In genomic region chr15:99111139-99111538, GRCm38 (mm10) we compare ENCODE assay signal across 30 mouse cellular contexts. TPM values are rescaled to one million over a fixed set of nuclear protein-coding genes. Genes with fewer than 3 reads are reported as not detected.
DNase-seq lines count a peak whose midpoint lies in the region; ATAC-seq and TF ChIP-seq lines count a peak whose summit lies in the region.
"Had no signal": no experiment of that assay in that cellular context is flagged by ENCODE, and none has a peak within 500 bp of the region (broad histone marks: within the 10 kb centered on the region; RNA-seq: fewer than 3 reads in every experiment).

No protein-coding gene starts in this region.

- no peak overlapping the region for H3K9ac ChIP-seq in heart, embryonic 13.5 days
- H3K9ac ChIP-seq in CH12.LX (ENCODE audit: insufficient read depth, low read depth), result no peak overlapping the region
- H3K9ac ChIP-seq: forebrain, embryonic 13.5 days; heart, embryonic 12.5 days; hindbrain, embryonic 14.5 days had no signal

- H3K4me2 ChIP-seq in heart, embryonic 13.5 days, result no peak overlapping the region
- no peak overlapping the region for H3K4me2 ChIP-seq in CH12.LX (ENCODE audit: insufficient read depth, low read depth, poor library complexity, severe bottlenecking)
- H3K4me2 ChIP-seq: forebrain, embryonic 13.5 days; heart, embryonic 12.5 days; hindbrain, embryonic 14.5 days had no signal

- no peaks in the 10 kb centered on the region for H3K9me3 ChIP-seq in heart, embryonic 13.5 days
- H3K9me3 ChIP-seq in CH12.LX (replicated peaks; ENCODE audit: low read length), result peaks cover 2% of the 10 kb centered on the region
- H3K9me3 ChIP-seq: forebrain, embryonic 10.5 days; forebrain, embryonic 13.5 days; heart, embryonic 12.5 days had no signal

- in situ Hi-C loops in CH12.LX (cut with MboI; ENCODE audit: low pct_ligation_motif_present, low pct_unique_long_range_greater_than_20kb, low sequenced_read_pairs), result no loop called here

- WGBS in heart, embryonic 13.5 days, result 72% methylated on average over 3 of the region's 3 CpGs

- H3K4me3 ChIP-seq in heart, embryonic 13.5 days, result no peak overlapping the region
- no peak overlapping the region for H3K4me3 ChIP-seq in CH12.LX (replicated peaks in 1 of 3; ENCODE audit: low read depth in 2 of 3, low read length in 2 of 3, poor library complexity in 1 of 3)
- H3K4me3 ChIP-seq: forebrain, embryonic 10.5 days; forebrain, embryonic 13.5 days; gastrocnemius, adult 2 months; heart, embryonic 12.5 days had no signal

- 0 out of 2 replicates have a peak, but pooled peaks have one; percentile 40 for TF ChIP-seq EP300 in CH12.LX (IDR thresholded peaks at IDR 0.05; ENCODE audit: low read length)

- no peak for TF ChIP-seq RAD21 in CH12.LX (IDR thresholded peaks at IDR 0.05; ENCODE audit: low read depth, low read length)

- no peak for TF ChIP-seq POLR2A in CH12.LX (IDR thresholded peaks at IDR 0.05; ENCODE audit: low read depth, low read length)

- no peak for TF ChIP-seq CTCF in CH12.LX (conservative IDR thresholded peaks at IDR 0.05 in 1 of 2, IDR thresholded peaks at IDR 0.05 in 1 of 2; ENCODE audit: low read depth in 2 of 2, low read length in 2 of 2)

- no peak for DNase-seq in heart, adult 11 months
- DNase-seq in CH12.LX (ENCODE audit: extremely low read depth) (peak; percentile 40), adipocyte (ENCODE audit: low spot score) (peak; percentile 26)
- no peak for DNase-seq in urinary bladder, postnatal 4 days (ENCODE audit: low spot score in 2 of 2)
- no peak for DNase-seq in frontal cortex, postnatal 36 days (ENCODE audit: low spot score in 2 of 2)
- DNase-seq: adrenal gland, postnatal 25 days; B cell, adult 2 months; cerebellum, adult 11-12 months; cerebellum, adult 8-10 months; cerebellum, postnatal 10 days; cerebellum, postnatal 36 days; gastrocnemius, adult 2 months; gastrocnemius, postnatal 14 days; heart, adult 18-20 months; heart, postnatal 14 days; heart, postnatal 4 days; kidney, adult 18-20 months had no signal

- 0 out of 2 replicates have a peak, but pooled peaks cover 5% of the 10 kb centered on the region for H3K4me1 ChIP-seq in heart, embryonic 13.5 days
- H3K4me1 ChIP-seq in CH12.LX (ENCODE audit: control insufficient read depth in 1 of 2, insufficient read depth in 2 of 2), result peaks cover 0 to 17% of the 10 kb centered on the region in 2 experiments; a peak in 2 of 4 replicates
- H3K4me1 ChIP-seq: forebrain, embryonic 13.5 days had no signal

- dilution Hi-C loops in CH12.LX (cut with MboI; ENCODE audit: extremely low pct_ligation_motif_present, extremely low pct_unique_long_range_greater_than_20kb, low sequenced_read_pairs), result no loop called here

- H3K27ac ChIP-seq in heart, embryonic 13.5 days (replicated peaks), result 0 out of 2 replicates have a peak overlapping the region, but pooled peaks have one; percentile 4
- no peak overlapping the region for H3K27ac ChIP-seq in CH12.LX (ENCODE audit: insufficient read depth, low read depth)
- H3K27ac ChIP-seq: forebrain, embryonic 10.5 days; forebrain, embryonic 13.5 days; gastrocnemius, adult 2 months; hindbrain, embryonic 14.5 days; hindbrain, postnatal 0 days had no signal

- no peaks in the 10 kb centered on the region for H3K79me2 ChIP-seq in CH12.LX (replicated peaks; ENCODE audit: control insufficient read depth, extremely low read depth, insufficient read depth, poor library complexity, severe bottlenecking)

- no peaks in the 10 kb centered on the region for H3K27me3 ChIP-seq in heart, embryonic 13.5 days (replicated peaks)
- no peaks in the 10 kb centered on the region for H3K27me3 ChIP-seq in CH12.LX (replicated peaks)
- H3K27me3 ChIP-seq: forebrain, embryonic 13.5 days; heart, embryonic 12.5 days; Patski had no signal

- no peak for ATAC-seq in heart, embryonic 13.5 days (ENCODE audit: extremely low read depth, insufficient number of reproducible peaks, low FRiP score, low TSS enrichment)
- ATAC-seq: forebrain, embryonic 13.5 days; forebrain, embryonic 16.5 days; hindbrain, postnatal 0 days; inflammation-experienced regulatory T-cells, adult 6 months; intestine, embryonic 16.5 days; Patski had no signal

- no peaks in the 10 kb centered on the region for H3K36me3 ChIP-seq in heart, embryonic 13.5 days
- peaks cover 2 to 11% of the 10 kb centered on the region in 2 experiments for H3K36me3 ChIP-seq in CH12.LX (replicated peaks in 1 of 2; ENCODE audit: control insufficient read depth in 1 of 2, insufficient read depth in 1 of 2, low read length in 1 of 2)
- H3K36me3 ChIP-seq: forebrain, embryonic 10.5 days; heart, embryonic 12.5 days had no signal

TF ChIP-seq in CH12.LX, 34 proteins besides CTCF, POLR2A, EP300 and RAD21:
- TF ChIP-seq ZNF384 (IDR thresholded peaks at IDR 0.05; ENCODE audit: low read depth, low read length) (peak; percentile 59), ZMIZ1 (IDR thresholded peaks at IDR 0.05; ENCODE audit: low read depth, low read length) (no peak)

RNA-seq across cellular contexts. Expression of gene Spats2, which starts 14.6 kb away (rescaled TPM):
- 31.8 and 34.5 TPM in 2 replicates for polyA plus RNA-seq in heart, embryonic 13.5 days (2015; fragmentation: Nextera tagmentation; extraction: Ambion mirVana)
- total RNA-seq in CH12.LX (2012; rRNA removed) (26.5 and 27.1 TPM in 2 replicates), CH12.LX (2014; rRNA removed) (68.3 and 81.0 TPM in 2 replicates)
- 79.5 and 81.0 TPM in 2 replicates for polyA plus RNA-seq in CH12.LX (2012; ENCODE audit: insufficient read length, low read depth)

RNA-seq across cellular contexts. Expression of gene Dnajc22, which starts 18.2 kb away (rescaled TPM):
- polyA plus RNA-seq in heart, embryonic 13.5 days (2015; fragmentation: Nextera tagmentation; extraction: Ambion mirVana), result 1.0 and 1.8 TPM in 2 replicates
- 10.0 and 10.6 TPM in 2 replicates for total RNA-seq in CH12.LX (2012; rRNA removed)
- total RNA-seq in CH12.LX (2014; rRNA removed), result 20.4 and 24.2 TPM in 2 replicates
- 12.4 and 14.5 TPM in 2 replicates for polyA plus RNA-seq in CH12.LX (2012; ENCODE audit: insufficient read length, low read depth)
- total RNA-seq: gastrocnemius, adult 2 months; gastrocnemius, postnatal 4 days had no signal
- polyA plus RNA-seq: embryonic facial prominence, embryonic 14.5 days; inflammation-experienced regulatory T-cells, adult 6 months had no signal

RNA-seq across cellular contexts. Expression of gene C1ql4, which starts 23.5 kb away (rescaled TPM):
- polyA plus RNA-seq in heart, embryonic 13.5 days (2015; fragmentation: Nextera tagmentation; extraction: Ambion mirVana), result 0.16 and 0.25 TPM in 2 replicates
- 0.08 TPM in 1 of 2 replicates, not detected in the other for total RNA-seq in CH12.LX (2012; rRNA removed)
- total RNA-seq in CH12.LX (2014; rRNA removed), result not detected in 2 replicates
- not detected in 2 replicates for polyA plus RNA-seq in CH12.LX (2012; ENCODE audit: insufficient read length, low read depth)
- total RNA-seq: adrenal gland, postnatal 25 days; gastrocnemius, adult 2 months; gastrocnemius, postnatal 14 days; gastrocnemius, postnatal 4 days; heart, adult 18-20 months; heart, postnatal 14 days had no signal
- polyA plus RNA-seq: cortical plate, adult 2 months; forebrain, embryonic 13.5 days; forebrain, embryonic 16.5 days; inflammation-experienced regulatory T-cells, adult 6 months had no signal

RNA-seq across cellular contexts. Expression of gene Troap, which starts 36.8 kb away (rescaled TPM):
- 27.1 and 27.8 TPM in 2 replicates for polyA plus RNA-seq in heart, embryonic 13.5 days (2015; fragmentation: Nextera tagmentation; extraction: Ambion mirVana)
- total RNA-seq in CH12.LX (2012; rRNA removed), result 17.8 and 25.0 TPM in 2 replicates
- total RNA-seq in CH12.LX (2014; rRNA removed), result 19.2 and 20.2 TPM in 2 replicates
- polyA plus RNA-seq in CH12.LX (2012; ENCODE audit: insufficient read length, low read depth), result 61.0 and 74.2 TPM in 2 replicates
- total RNA-seq: gastrocnemius, adult 2 months had no signal

RNA-seq across cellular contexts. Expression of gene Prph, which starts 56.2 kb away (rescaled TPM):
- polyA plus RNA-seq in heart, embryonic 13.5 days (2015; fragmentation: Nextera tagmentation; extraction: Ambion mirVana), result 0.56 and 1.7 TPM in 2 replicates
- total RNA-seq in CH12.LX (2012; rRNA removed) (not detected in 2 replicates), CH12.LX (2014; rRNA removed) (0.12 TPM in 1 of 2 replicates, not detected in the other)
- polyA plus RNA-seq in CH12.LX (2012; ENCODE audit: insufficient read length, low read depth), result not detected in 2 replicates
- polyA plus RNA-seq: inflammation-experienced regulatory T-cells, adult 6 months had no signal

Comparison
In these comparisons a context has a peak if more than half of its experiments do, and no peak if none do; other contexts are left out.
1. DNase-seq: peak in CH12.LX (single experiment) and adipocyte (single experiment); none in heart, adult 11 months (single experiment), urinary bladder, postnatal 4 days (0 of 2) and frontal cortex, postnatal 36 days (0 of 2).